Mouse (Mus musculus): ENCODE measurements at regions not wholly inside any gene's neighbourhood (a gene's known extent, or its start where the extent isn't known, plus 50 kb on each side); places are given as distances from the start of the nearest gene placed in this dataset.

DNA sequence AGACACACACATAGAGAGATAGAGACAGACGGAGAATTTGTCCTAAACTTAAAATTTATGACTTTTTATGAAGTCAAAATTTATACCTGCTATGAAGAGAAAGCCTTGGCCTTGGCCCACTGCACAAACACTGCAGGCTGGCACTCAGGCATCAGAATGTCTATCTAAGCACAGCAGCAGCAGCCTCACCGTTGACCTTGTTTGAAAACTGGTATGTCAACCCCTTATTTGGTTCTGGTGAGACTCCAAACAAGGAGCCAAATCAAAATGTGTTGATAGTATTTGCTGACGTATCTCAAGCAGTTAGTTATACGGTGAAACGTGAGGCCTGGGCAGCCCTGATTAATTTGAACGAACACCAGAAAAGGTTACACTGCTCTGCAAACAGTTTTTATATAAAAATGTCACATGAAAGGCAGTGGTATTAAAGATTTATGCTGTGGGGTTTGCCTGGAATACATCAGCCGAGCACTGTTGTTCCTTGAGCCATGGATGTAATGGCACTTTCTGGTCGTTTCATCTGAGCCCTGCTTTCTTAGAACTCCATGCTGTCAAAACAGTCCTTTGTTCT lies 97.1 kb upstream of the Gm9747 start:
- no peak overlapping the region for H3K9ac ChIP-seq
- no peaks in the 10 kb centered on the region for H3K4me1 ChIP-seq (ENCODE audit: insufficient read depth)
- no peak overlapping the region for H3K4me3 ChIP-seq (ENCODE audit: low read depth, low read length)
- ATAC-seq (ENCODE audit: insufficient read depth) (no peak), DNase-seq (no peak)
- no peak overlapping the region for H3K27ac ChIP-seq (ENCODE audit: low read depth)
- H3K36me3 ChIP-seq (ENCODE audit: insufficient read depth), result no peaks in the 10 kb centered on the region
- WGBS, result 38% methylated on average over 8 of the region's 8 CpGs
- no peak overlapping the region for H3K4me2 ChIP-seq
- H3K9me3 ChIP-seq (ENCODE audit: low read depth, low read length), result no peaks in the 10 kb centered on the region
- no peak for TF ChIP-seq CTCF (IDR thresholded peaks at IDR 0.05; ENCODE audit: low read depth)
- H3K27me3 ChIP-seq (ENCODE audit: insufficient read depth, low read length), result no peaks in the 10 kb centered on the region

DNA sequence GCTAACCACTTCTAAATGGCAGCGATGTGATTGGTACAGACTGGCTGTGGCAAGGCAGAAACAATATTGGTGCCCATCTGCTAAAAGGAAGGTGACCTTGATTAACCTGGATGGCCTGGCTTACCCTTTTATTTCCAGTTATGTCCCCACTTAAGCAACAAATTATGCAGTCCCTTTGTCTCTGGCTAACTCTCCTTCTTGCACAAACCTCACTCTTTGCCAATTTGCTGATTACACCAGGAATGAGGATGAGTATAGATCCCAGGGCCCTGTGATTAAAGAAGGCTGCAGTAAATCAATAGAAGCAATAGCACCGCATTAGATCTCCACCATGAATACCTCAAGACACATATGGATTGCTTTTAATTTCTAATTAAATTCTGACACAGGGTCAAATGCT lies 87.7 kb upstream of the Gm9747 start:
- Histone ChIP-seq H3K27me3 (ENCODE audit: insufficient read depth, low read length) (0 out of 2 replicates have a peak, but pooled peaks cover 3% of the 10 kb centered on the region), H3K27ac (ENCODE audit: low read depth) (no peak overlapping the region), H3K4me1 (ENCODE audit: insufficient read depth) (no peaks in the 10 kb centered on the region), H3K4me2 (no peak overlapping the region), H3K36me3 (ENCODE audit: insufficient read depth) (no peaks in the 10 kb centered on the region), H3K4me3 (ENCODE audit: low read depth, low read length) (no peak overlapping the region), H3K9ac (no peak overlapping the region), H3K9me3 (ENCODE audit: low read depth, low read length) (no peaks in the 10 kb centered on the region)
- no peak for TF ChIP-seq CTCF (IDR thresholded peaks at IDR 0.05; ENCODE audit: low read depth)
- DNase-seq (no peak), ATAC-seq (ENCODE audit: insufficient read depth) (no peak)
- 88% methylated on average over 2 of the region's 2 CpGs for WGBS

DNA sequence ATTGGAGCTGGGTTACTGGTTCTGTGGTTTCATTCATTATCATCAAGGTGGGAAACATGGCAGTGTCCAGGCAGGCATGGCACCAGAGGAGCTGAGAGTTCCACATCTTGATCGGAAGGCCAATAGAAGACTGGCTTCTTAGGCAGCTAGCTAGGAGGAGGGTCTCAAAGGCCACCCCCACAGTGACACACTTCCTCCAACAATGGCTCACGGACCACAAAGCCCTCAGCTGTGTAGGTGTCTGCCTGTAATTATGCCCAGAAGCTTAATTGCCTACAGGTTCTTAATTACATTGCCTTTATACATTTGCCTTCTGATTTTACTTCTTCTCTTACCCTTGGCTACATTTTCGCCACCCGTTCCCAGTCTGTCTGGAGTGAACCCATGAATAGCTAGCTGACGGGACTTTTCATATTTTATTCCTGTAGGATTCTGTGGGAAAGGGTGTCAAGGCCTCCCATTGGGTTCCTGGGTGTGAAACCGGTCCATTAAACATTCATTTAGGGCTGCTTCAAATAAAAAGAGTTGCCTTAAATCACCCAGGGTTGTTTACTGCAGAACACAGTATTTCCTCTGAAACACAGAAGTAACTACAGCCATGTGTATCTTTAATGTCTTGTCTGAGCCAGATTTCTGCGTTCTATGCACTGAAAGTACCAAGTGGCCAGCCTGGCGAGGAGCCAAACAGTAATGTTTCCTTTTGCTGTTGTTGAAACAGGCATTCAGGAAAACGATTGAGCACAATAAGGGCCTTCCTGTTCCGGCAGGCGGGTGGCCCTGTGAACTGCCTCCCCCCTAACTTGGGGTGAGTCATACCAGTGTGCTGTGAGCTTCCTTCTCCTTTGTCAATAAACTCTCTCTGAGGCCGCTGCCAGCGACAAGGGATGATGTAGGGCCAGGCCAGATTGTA lies 82.4 kb upstream of the Gm9747 start:
- no peaks in the 10 kb centered on the region for H3K36me3 ChIP-seq (ENCODE audit: insufficient read depth)

GRCm38 (mm10) chr1:82155961-82156360 lies 77.0 kb upstream of the Gm9747 start:
- Histone ChIP-seq H3K27ac (ENCODE audit: low read depth) (no peak overlapping the region), H3K9me3 (ENCODE audit: low read depth, low read length) (no peaks in the 10 kb centered on the region), H3K9ac (no peak overlapping the region), H3K36me3 (ENCODE audit: insufficient read depth) (no peaks in the 10 kb centered on the region), H3K27me3 (ENCODE audit: insufficient read depth, low read length) (0 out of 2 replicates have a peak, but pooled peaks cover 4% of the 10 kb centered on the region), H3K4me3 (ENCODE audit: low read depth, low read length) (no peak overlapping the region), H3K4me1 (ENCODE audit: insufficient read depth) (peaks cover 2% of the 10 kb centered on the region; the same call in 1 of the 2 replicates), H3K4me2 (no peak overlapping the region)
- DNase-seq, result no peak
- no peak for TF ChIP-seq CTCF (IDR thresholded peaks at IDR 0.05; ENCODE audit: low read depth)
- no peak for ATAC-seq (ENCODE audit: insufficient read depth)

More for the DNA sequence above, 82.4 kb upstream of the Gm9747 start:
- 47% methylated on average over 13 of the region's 13 CpGs for WGBS
- DNase-seq, result peak; percentile 93
- Histone ChIP-seq H3K4me2 (no peak overlapping the region), H3K27ac (ENCODE audit: low read depth) (peak overlapping the region; percentile 75), H3K4me3 (ENCODE audit: low read depth, low read length) (no peak overlapping the region), H3K27me3 (ENCODE audit: insufficient read depth, low read length) (0 out of 2 replicates have a peak, but pooled peaks cover 3% of the 10 kb centered on the region), H3K9me3 (ENCODE audit: low read depth, low read length) (no peaks in the 10 kb centered on the region), H3K4me1 (ENCODE audit: insufficient read depth) (peaks cover 8% of the 10 kb centered on the region; the same call in 1 of the 2 replicates), H3K9ac (no peak overlapping the region; the same call in 1 of the 2 replicates)
- TF ChIP-seq CTCF (IDR thresholded peaks at IDR 0.05; ENCODE audit: low read depth), result no peak
- ATAC-seq (ENCODE audit: insufficient read depth), result peak; percentile 96

DNA sequence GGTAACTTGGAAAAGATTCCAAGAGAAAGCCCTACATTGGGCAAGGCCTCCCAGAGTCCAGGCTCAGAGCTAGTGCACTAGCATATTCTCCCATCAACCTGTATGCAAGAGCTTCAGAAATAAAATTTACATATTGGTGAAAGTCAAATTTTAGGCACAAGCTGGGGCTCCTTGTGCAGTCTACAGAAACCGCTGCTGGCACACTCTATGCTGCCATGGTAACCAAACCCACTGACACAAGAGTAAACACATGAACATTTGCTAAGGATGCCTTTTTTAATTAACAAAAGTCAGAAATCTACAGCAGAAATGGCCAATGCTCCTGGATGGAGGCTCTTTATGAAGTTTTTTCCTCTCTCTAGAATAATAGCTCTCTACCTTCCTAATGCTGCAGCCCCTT lies 75.9 kb upstream of the Gm9747 start:
- Histone ChIP-seq H3K9ac (no peak overlapping the region), H3K4me1 (ENCODE audit: insufficient read depth) (no peaks in the 10 kb centered on the region)
- no peak for ATAC-seq (ENCODE audit: insufficient read depth)

DNA sequence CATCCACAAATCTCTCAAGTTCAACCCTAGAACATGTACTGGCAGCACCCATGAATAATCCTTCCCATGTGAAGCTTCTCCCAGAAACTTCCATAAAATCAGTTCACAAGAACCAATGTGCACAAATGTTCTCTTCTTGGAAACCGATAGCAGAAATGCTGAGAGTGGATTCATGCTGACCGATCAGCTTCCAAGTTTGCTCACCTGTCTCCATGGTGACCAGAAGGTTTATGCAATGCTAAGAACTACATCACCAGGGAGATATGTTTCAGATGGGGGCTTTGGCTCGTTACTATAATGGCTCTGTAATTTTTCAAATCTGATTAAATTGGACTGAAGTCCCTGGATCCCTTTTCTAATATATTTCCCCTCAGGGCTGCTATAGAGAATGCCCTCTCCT lies 74.4 kb upstream of the Gm9747 start:
- Histone ChIP-seq H3K9ac (no peak overlapping the region), H3K4me2 (no peak overlapping the region), H3K9me3 (ENCODE audit: low read depth, low read length) (no peaks in the 10 kb centered on the region), H3K4me3 (ENCODE audit: low read depth, low read length) (no peak overlapping the region), H3K27ac (ENCODE audit: low read depth) (no peak overlapping the region), H3K27me3 (ENCODE audit: insufficient read depth, low read length) (0 out of 2 replicates have a peak, but pooled peaks cover 4% of the 10 kb centered on the region), H3K36me3 (ENCODE audit: insufficient read depth) (no peaks in the 10 kb centered on the region), H3K4me1 (ENCODE audit: insufficient read depth) (no peaks in the 10 kb centered on the region)
- WGBS, result 43% methylated on average over 3 of the region's 3 CpGs
- ATAC-seq (ENCODE audit: insufficient read depth) (no peak), DNase-seq (peak; percentile 8)
- no peak for TF ChIP-seq CTCF (IDR thresholded peaks at IDR 0.05; ENCODE audit: low read depth)

More for the DNA sequence above, 75.9 kb upstream of the Gm9747 start:
- no peak overlapping the region for H3K4me2 ChIP-seq
- H3K27me3 ChIP-seq (ENCODE audit: insufficient read depth, low read length), result 0 out of 2 replicates have a peak, but pooled peaks cover 4% of the 10 kb centered on the region
- DNase-seq, result peak; percentile 5
- no peak for TF ChIP-seq CTCF (IDR thresholded peaks at IDR 0.05; ENCODE audit: low read depth)
- H3K36me3 ChIP-seq (ENCODE audit: insufficient read depth), result no peaks in the 10 kb centered on the region
- no peaks in the 10 kb centered on the region for H3K9me3 ChIP-seq (ENCODE audit: low read depth, low read length)
- H3K4me3 ChIP-seq (ENCODE audit: low read depth, low read length), result no peak overlapping the region
- 64% methylated on average over 1 of the region's 1 CpGs for WGBS
- H3K27ac ChIP-seq (ENCODE audit: low read depth), result no peak overlapping the region

DNA sequence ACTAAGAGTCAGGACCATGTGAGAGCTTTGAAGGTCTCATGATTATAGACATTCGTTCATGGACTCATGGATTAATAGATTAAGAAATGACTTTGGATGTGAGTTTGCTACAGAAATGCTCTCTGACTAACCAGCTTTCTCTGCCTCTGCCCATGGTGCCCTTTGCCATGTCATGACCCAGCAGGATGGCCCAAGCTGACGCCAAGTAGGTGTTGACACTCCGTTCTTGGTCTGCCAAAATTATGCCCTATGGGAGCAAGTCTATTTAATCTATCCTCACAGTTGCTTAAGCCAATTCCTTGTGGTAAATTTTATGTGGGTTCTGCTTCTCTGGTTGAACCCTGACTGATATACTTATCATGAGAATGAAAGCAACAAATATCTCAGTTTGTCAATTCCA lies 73.7 kb upstream of the Gm9747 start:
- DNase-seq (no peak), ATAC-seq (ENCODE audit: insufficient read depth) (no peak)
- no peaks in the 10 kb centered on the region for H3K9me3 ChIP-seq (ENCODE audit: low read depth, low read length)

More for the DNA sequence above, 73.7 kb upstream of the Gm9747 start:
- Histone ChIP-seq H3K36me3 (ENCODE audit: insufficient read depth) (no peaks in the 10 kb centered on the region), H3K9ac (no peak overlapping the region), H3K27me3 (ENCODE audit: insufficient read depth, low read length) (0 out of 2 replicates have a peak, but pooled peaks cover 4% of the 10 kb centered on the region), H3K4me3 (ENCODE audit: low read depth, low read length) (no peak overlapping the region), H3K4me1 (ENCODE audit: insufficient read depth) (no peaks in the 10 kb centered on the region), H3K4me2 (no peak overlapping the region), H3K27ac (ENCODE audit: low read depth) (no peak overlapping the region)
- 86% methylated on average over 3 of the region's 3 CpGs for WGBS
- no peak for TF ChIP-seq CTCF (IDR thresholded peaks at IDR 0.05; ENCODE audit: low read depth)
